Comparison of ENCODE assay signal across 13 mouse cellular contexts in the genomic region with DNA sequence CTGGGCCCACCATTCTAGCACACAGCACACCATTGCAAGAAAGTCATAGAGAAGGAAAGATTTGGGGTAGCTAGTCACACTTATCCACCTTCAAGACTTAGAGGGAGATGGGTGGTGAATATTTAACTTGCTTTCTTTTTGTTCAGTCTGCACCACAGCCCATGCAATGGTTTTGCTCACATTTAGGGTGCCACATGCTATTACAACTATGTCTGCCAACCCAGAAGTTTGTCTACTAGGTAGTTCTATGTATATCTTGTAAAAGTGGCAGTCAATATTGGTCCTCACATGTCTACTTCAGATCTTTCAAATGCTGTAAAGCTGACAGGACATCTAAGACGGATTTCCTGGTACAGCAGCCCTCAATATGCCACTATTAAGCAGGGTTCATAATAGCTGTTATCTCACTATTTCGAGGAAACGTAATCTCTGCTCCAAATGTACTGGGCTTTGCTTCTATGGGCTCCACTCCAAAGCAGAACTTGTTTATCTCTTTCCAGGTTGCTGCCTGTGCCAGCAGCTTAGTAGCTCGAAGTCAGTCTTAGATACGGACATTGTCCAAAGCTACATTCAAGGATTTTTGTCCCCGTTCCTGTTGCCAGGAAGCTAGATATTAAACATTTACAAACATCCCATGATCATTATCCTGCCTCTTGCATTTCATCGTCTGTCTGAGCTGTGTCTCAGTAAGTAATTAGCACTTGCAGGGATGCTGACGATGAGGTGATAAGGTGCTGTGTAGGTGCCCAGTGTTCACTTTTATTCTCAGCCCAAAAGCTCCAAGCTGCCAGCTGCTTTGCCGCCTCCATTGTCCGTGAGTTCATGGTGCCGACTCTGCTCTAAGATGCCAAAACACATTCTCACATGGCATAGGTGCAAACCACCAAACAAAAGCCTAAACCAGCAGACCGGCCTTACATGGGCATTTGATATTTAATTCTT.
A peak's percentile ranks its signal among the peaks of the same experiment; 100 is the strongest.
DNase-seq lines count a peak whose midpoint lies in the region; ATAC-seq and TF ChIP-seq lines count a peak whose summit lies in the region.
"Had no signal": no experiment of that assay in that cellular context is flagged by ENCODE, and none has a peak within 500 bp of the region (broad histone marks: within the 10 kb centered on the region; RNA-seq: fewer than 3 reads in every experiment).

No protein-coding gene starts in this region.

- 18% methylated on average over 12 of the region's 12 CpGs for WGBS in heart, postnatal 0 days

- no peaks in the 10 kb centered on the region for H3K27me3 ChIP-seq in heart, postnatal 0 days (ENCODE audit: control insufficient read depth, insufficient read depth, low read length)
- H3K27me3 ChIP-seq: CH12.LX; stomach, embryonic 15.5 days had no signal

- no peaks in the 10 kb centered on the region for H3K36me3 ChIP-seq in heart, postnatal 0 days (replicated peaks; ENCODE audit: control insufficient read depth, insufficient read depth, low read length)
- H3K36me3 ChIP-seq: stomach, embryonic 15.5 days had no signal

- peak overlapping the region; percentile 27 for H3K4me3 ChIP-seq in heart, postnatal 0 days (ENCODE audit: low read depth, low read length)
- H3K4me3 ChIP-seq: stomach, embryonic 15.5 days had no signal

- peak overlapping the region; percentile 51; the same call in 1 of the 2 replicates for H3K27ac ChIP-seq in heart, postnatal 0 days (ENCODE audit: low read depth)
- H3K27ac ChIP-seq: stomach, embryonic 15.5 days had no signal

- no peaks in the 10 kb centered on the region for H3K9me3 ChIP-seq in heart, postnatal 0 days (replicated peaks; ENCODE audit: control insufficient read depth, low read length)
- H3K9me3 ChIP-seq: stomach, embryonic 15.5 days had no signal

- H3K9ac ChIP-seq in heart, postnatal 0 days (replicated peaks; ENCODE audit: low read depth, low read length) = no peak overlapping the region
- H3K9ac ChIP-seq: stomach, embryonic 15.5 days had no signal

- peak; percentile 67 for DNase-seq in heart, postnatal 0 days (ENCODE audit: low spot score)
- no peak for DNase-seq in heart, postnatal 4 days
- DNase-seq in testis, postnatal 14 days (ENCODE audit: low spot score) = peak; percentile 9
- no peak for DNase-seq in testis, postnatal 10 days (ENCODE audit: low spot score)
- peak; percentile 7 to 20 for DNase-seq in heart, postnatal 10 days
- no peak for DNase-seq in left cerebral cortex, postnatal 14 days (ENCODE audit: low spot score in 2 of 2)
- no peak for DNase-seq in layer of hippocampus, adult 8-10 months (ENCODE audit: low spot score in 2 of 2)
- DNase-seq: cerebellum, adult 11 months; kidney, adult 18-20 months; liver; right cerebral cortex, postnatal 25 days had no signal

- TF ChIP-seq CTCF in heart, postnatal 0 days (IDR thresholded peaks at IDR 0.05; ENCODE audit: low read depth) = no peak

- 0 out of 2 replicates have a peak, but pooled peaks cover 8% of the 10 kb centered on the region for H3K4me1 ChIP-seq in heart, postnatal 0 days (ENCODE audit: control insufficient read depth, insufficient read depth)
- H3K4me1 ChIP-seq: stomach, embryonic 15.5 days had no signal

- TF ChIP-seq EP300 in heart, postnatal 0 days (IDR thresholded peaks at IDR 0.05; ENCODE audit: low read depth) = no peak

- intact Hi-C loops in heart, postnatal 10 days (cut with DNase I) = no loop called here
- intact Hi-C loops in left cerebral cortex, postnatal 14 days (cut with DNase I) = no loop called here

- peak overlapping the region; percentile 53 for H3K4me2 ChIP-seq in heart, postnatal 0 days (ENCODE audit: low read depth, low read length)
- H3K4me2 ChIP-seq: stomach, embryonic 15.5 days had no signal

- peak; percentile 66 for ATAC-seq in heart, postnatal 0 days (ENCODE audit: insufficient read depth, low read depth)

Comparison
In these comparisons a context has a peak if more than half of its experiments do, and no peak if none do; other contexts are left out.
1. DNase-seq: peak in heart, postnatal 0 days (single experiment), testis, postnatal 14 days (single experiment) and heart, postnatal 10 days (2 of 2); none in heart, postnatal 4 days (single experiment), testis, postnatal 10 days (single experiment), left cerebral cortex, postnatal 14 days (0 of 2) and layer of hippocampus, adult 8-10 months (0 of 2).